Mouse (Mus musculus) heart, adult 2 months (tissue): ENCODE results near the gene Morn4.

ENCODE experiments used
- EP300 ChIP-seq: fragments of 200-500 bp; IDR thresholded peaks from 2 replicates; pipeline ENCODE4 v1.6.1; 2011; ENCODE audit warnings: low read depth, low read length, control low read depth; ENCODE audit not compliant: insufficient read depth
- POLR2A ChIP-seq: fragments of 200-500 bp; IDR thresholded peaks from 2 replicates; pipeline ENCODE4 v1.6.1; 2011; ENCODE audit warnings: mild to moderate bottlenecking, low read depth, low read length, control low read depth; ENCODE audit not compliant: insufficient read depth

- TF ChIP-seq POLR2A (no peak), EP300 (no peak)
These were observed 30.3 kb downstream of the Morn4 start for GRCm38 (mm10) chr19:42055881-42056280.
